Mouse (Mus musculus) megakaryocyte-erythroid progenitor cell, adult 5-6 weeks (primary cell): ENCODE data around the gene Wipf1. TPM values are rescaled to one million over a fixed set of nuclear protein-coding genes. Genes with fewer than 3 reads are reported as not detected.
"Not testable (repeated sequence)": the region's sequence is repeated elsewhere in the genome, so short reads cannot be mapped to it uniquely, and the experiment has no call there.

Source experiments
- ATAC-seq: replicated peaks from 2 replicates; pipeline ENCODE4 v1.8.0; 2016; ENCODE audit warnings: mild to moderate bottlenecking, inconsistent platforms; ENCODE audit not compliant: severe bottlenecking, poor library complexity, low FRiP score, low TSS enrichment
- total RNA-seq, 2 experiments: library from RNA; stranded (forward) in 1 of 2; stranded (reverse) in 1 of 2; fragments of 200-1000, 215-1000 nt in 1 of 2; fragments of >200 nt in 1 of 2; fragmentation: Nextera tagmentation in 1 of 2; gene quantifications; 2 replicates each; pipeline ENCODE4 v1.2.3; 2014 to 2017

The Wipf1 gene
- total RNA-seq (2014; fragmentation: Nextera tagmentation) (7.7 and 14.0 TPM in 2 replicates), total RNA-seq (2017) (3.9 and 9.6 TPM in 2 replicates)

DNA sequence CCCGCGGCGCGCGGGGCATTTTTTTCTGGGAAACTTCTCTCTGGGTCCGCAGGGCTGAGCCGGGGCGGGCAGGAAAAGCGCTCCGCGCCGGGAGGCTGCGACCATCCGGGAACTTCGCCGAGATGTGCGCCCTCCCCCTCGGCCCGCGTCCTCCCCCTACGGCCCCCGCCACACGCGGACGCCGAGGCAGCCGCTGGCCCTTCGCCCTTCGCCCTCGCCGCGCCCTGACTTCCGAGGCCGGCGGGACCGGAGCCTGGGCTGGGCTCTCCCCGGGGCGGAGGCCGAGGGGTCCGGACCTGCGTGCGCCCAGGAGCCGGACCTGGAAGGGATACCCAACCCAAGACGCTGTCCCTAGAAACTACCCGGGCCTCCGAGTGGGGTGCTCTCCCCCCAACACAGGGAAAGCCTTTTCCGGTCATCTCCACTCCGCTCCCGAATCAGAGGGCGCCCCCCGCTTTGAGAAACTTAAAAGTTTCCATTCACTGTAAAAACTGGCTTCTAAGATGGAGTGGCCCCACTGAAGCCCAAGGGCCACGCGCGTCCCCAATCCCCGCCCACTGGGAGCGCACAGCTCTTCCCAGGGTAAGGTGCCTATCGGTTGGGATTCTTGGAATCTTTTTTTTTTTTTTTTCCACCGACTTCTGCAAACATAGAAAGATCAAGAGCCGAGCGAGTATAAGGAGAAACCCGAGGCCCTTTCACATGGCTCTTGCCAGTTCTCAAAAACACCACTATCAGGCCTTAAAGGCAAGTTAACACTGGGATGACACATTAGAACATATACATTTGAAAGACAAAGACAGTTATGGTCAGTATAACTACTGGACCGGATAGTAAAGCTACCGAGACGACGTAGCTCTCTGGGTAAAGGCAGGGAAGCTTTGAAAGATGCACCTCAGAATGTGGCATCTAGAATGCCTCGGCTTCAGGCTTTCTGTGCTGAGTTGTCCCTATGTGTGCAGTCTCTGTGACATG lies at the start of gene Wipf1:
Gene Wipf1 (minus strand): TSS at position 379 of the 975 bp plus-strand sequence.
- no peak for ATAC-seq

GRCm38 (mm10) chr2:73579168-73579567 lies 49.6 kb upstream of the Wipf1 start:
- no peak for ATAC-seq

DNA sequence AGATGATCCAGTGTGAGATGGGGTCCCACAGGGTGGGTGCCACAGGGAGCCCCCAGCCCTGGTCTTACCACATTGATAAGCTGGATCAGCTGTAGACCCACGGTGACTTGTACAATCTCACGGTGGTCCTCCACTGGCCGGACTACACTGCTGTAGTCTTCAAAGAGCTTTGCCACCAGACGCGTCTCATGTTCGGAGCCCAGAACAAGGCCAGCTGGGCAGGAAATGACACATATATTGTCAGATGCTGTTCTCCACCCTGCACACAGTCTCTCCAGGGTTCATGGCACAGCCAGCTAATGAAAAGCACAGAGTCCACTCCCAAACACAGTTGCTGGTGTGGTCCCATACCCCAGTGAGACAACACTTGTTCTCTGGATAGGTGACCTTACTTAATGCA lies 44.9 kb upstream of the Wipf1 start:
- no peak for ATAC-seq

GRCm38 (mm10) chr2:73573556-73573955 lies 44.0 kb upstream of the Wipf1 start:
- no peak for ATAC-seq

- ATAC-seq = peak; percentile 84
Observed at GRCm38 (mm10) chr2:73572539-73573372, 43.2 kb upstream of the Wipf1 start.

- no peak for ATAC-seq
Observed at GRCm38 (mm10) chr2:73571901-73572300, 42.4 kb upstream of the Wipf1 start.

- ATAC-seq = no peak
Observed at GRCm38 (mm10) chr2:73571304-73571703, 41.8 kb upstream of the Wipf1 start.

GRCm38 (mm10) chr2:73566989-73567605 lies 37.6 kb upstream of the Wipf1 start:
- ATAC-seq = peak; percentile 93

DNA sequence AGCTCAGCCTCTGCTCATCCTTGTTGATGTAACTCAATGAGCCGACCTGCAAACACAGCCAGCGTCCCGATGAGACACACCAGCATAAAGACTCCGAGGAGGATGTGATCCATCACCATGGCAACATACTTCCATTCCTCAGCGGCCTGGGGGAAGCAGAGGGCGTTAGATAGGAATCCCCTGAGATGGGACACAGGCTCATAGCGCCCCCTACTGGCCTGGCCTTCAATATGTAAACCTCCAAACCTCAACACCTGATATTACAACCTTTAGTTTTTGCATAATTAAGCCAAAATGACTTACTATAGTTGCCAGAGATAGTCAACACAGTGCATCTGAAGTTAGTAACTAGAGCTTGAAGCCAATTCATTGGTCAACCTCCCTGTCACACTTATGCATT lies 36.6 kb upstream of the Wipf1 start:
- no peak for ATAC-seq

- ATAC-seq = no peak
Observed at GRCm38 (mm10) chr2:73563690-73564089, 34.2 kb upstream of the Wipf1 start.

DNA sequence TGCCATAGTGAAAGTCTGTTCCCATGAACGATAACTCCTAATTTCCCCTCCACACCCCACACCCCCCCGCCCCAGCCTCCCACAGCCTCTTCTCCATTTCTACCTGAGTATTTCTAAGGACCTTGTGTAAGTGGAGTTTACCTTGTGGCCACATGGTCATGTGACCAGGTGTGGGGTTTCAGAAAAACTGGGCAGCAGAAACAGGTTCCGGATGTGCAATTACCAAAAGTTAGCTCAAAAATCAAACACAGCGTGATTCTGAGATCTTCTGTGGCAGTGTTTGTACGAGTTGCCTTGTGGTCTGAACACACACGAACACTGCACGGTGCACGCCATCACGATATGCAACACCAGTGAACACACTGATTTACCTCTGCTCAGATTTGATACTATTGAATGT lies 33.1 kb upstream of the Wipf1 start:
- no peak for ATAC-seq

DNA sequence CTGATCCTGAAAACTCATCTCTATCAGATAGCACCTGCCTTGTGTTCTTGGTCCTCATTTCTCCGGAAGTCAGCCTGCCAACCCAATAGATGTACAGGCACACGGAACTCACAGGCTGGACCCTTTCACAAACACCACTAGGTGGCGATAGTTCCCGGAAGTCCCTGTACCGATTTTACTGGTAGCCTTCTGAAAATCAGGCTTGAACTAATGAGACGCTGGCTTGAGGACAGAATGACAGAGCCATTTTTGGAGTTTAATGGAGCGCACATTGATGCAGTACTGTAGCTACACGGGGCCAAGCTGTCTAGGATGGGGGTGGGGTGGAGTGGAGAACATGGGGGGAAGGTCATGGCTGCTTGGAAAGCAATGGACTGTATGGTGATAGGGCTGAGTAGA lies 32.1 kb upstream of the Wipf1 start:
- ATAC-seq = peak; percentile 85

GRCm38 (mm10) chr2:73560899-73561664 lies 31.5 kb upstream of the Wipf1 start:
- no peak for ATAC-seq

DNA sequence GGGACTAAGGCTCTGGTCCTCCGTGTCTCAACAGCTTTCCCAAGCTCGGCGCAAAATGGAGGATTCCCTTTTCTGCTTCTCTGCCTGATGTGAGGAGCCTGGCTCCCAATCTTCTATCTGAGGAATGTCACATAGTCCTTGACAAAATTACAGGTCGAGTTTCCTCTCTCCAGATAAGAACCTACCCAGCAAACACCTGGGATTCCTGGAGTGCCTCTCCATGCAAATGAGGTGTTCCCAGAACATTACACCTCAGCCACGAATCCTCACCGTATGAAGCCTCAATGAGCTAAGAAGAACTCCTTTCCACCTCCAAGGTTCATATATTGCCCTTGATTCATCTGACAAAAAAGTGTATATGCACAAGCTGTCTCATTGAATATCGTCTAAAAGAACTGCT lies 30.9 kb upstream of the Wipf1 start:
- ATAC-seq = no peak

DNA sequence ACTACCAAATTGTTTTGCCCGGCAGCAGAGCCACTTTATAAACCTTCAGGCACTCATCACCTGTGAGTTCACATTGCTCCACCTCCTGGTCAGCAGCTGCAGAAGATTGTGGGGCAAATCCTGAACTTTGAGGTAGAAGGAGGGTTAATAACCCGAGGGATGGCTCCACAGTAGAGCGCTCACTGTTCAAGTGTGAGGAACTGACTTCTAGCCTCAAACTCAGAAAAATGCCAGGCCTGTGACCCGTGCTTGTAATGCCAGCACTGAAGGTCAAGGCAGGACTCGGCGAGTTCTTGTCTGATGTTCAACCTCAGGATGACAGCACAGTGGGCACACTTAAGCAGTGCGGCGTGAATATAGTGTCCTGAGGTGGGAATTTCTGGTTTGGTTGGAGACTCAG lies 28.4 kb upstream of the Wipf1 start:
- ATAC-seq = no peak

DNA sequence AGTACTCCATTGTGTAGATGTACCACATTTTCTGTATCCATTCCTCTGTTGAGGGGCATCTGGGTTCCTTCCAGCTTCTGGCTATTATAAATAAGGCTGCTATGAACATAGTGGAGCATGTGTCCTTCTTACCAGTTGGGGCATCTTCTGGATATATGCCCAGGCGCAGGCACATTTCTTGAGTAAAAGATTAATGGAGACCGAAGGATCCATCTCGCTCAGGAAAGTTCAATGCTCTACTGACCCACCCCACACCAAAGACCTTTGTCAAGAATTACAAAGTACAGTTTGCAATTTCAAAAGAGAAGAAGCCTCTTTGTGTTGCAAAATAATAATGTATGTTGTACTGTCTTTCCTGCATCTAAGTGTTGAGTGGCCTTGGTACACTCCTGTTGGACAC lies 27.5 kb upstream of the Wipf1 start:
- ATAC-seq = not testable (repeated sequence)

GRCm38 (mm10) chr2:73554389-73554788 lies 24.9 kb upstream of the Wipf1 start:
- no peak for ATAC-seq

GRCm38 (mm10) chr2:73552926-73553325 lies 23.4 kb upstream of the Wipf1 start:
- ATAC-seq = no peak

GRCm38 (mm10) chr2:73550725-73551124 lies 21.2 kb upstream of the Wipf1 start:
- ATAC-seq = peak; percentile 52
